Mouse (Mus musculus) limb, embryonic 11.5 days (tissue): ENCODE results near the gene Ccnd1. TPM values are rescaled to one million over a fixed set of nuclear protein-coding genes. Genes with fewer than 3 reads are reported as not detected.

Experiments used
- ATAC-seq: fragments of 200-750 bp; cut with Nextera tagmentation; 2 replicates; pipeline ENCODE4 v1.8.0; 2017; ENCODE audit warnings: low read depth; ENCODE audit not compliant: insufficient number of reproducible peaks, low FRiP score, low TSS enrichment
- DNase-seq: peaks from one replicate; pipeline ENCODE4 v3.0.0-alpha.2; 2015; ENCODE audit warnings: low spot score
- H3K27ac ChIP-seq: fragments of 300-500 bp; sonication (generic); replicated peaks from 2 replicates; pipeline ENCODE4 v1.5.1; 2014; ENCODE audit warnings: low read depth, mild to moderate bottlenecking, low read length
- H3K27me3 ChIP-seq: fragments of 300-500 bp; sonication (generic); 2 replicates; pipeline ENCODE4 v1.6.1; 2014; ENCODE audit warnings: mild to moderate bottlenecking, low read length, mixed read lengths; ENCODE audit not compliant: control insufficient read depth, insufficient read depth
- H3K36me3 ChIP-seq: fragments of 300-500 bp; sonication (generic); 2 replicates; pipeline ENCODE4 v1.6.1; 2014; ENCODE audit warnings: mild to moderate bottlenecking, low read length, moderate library complexity, mixed read lengths; ENCODE audit not compliant: control insufficient read depth, insufficient read depth
- H3K4me1 ChIP-seq: fragments of 300-500 bp; sonication (generic); 2 replicates; pipeline ENCODE4 v1.6.1; 2014; ENCODE audit warnings: low read length, mixed read lengths; ENCODE audit not compliant: control insufficient read depth, insufficient read depth
- H3K4me2 ChIP-seq: fragments of 300-500 bp; sonication (generic); 2 replicates; pipeline ENCODE4 v1.6.1; 2014; ENCODE audit warnings: low read depth, mild to moderate bottlenecking, moderate library complexity; ENCODE audit not compliant: severe bottlenecking
- H3K4me3 ChIP-seq: fragments of 300-500 bp; sonication (generic); 2 replicates; pipeline ENCODE4 v1.5.1; 2014; ENCODE audit warnings: low read depth, low read length
- H3K9ac ChIP-seq: fragments of 300-500 bp; sonication (generic); 2 replicates; pipeline ENCODE4 v1.6.1; 2014; ENCODE audit warnings: mild to moderate bottlenecking, low read length
- H3K9me3 ChIP-seq: fragments of 300-500 bp; sonication (generic); 2 replicates; pipeline ENCODE4 v1.6.1; 2016; ENCODE audit warnings: low read length; ENCODE audit not compliant: control insufficient read depth
- WGBS: fragments of 180-500 bp; shearing (Covaris S2); extraction: QIAGEN DNeasy Blood & Tissue Kit; methylation state at CpG from one replicate; pipeline ENCODE4 v1.1.7; 2014; 5-methylcytosine and 5-hydroxymethylcytosine counted together
- polyA plus RNA-seq: library from polyadenylated mRNA; unstranded; fragments of >200 nt; fragmentation: Nextera tagmentation; extraction: Ambion mirVana; gene quantifications from 2 replicates; pipeline ENCODE4 v1.2.1, GENCODE M21; 2014

The Ccnd1 gene
- polyA plus RNA-seq, 1 experiment from 2014 or later = 200 TPM

GRCm38 (mm10) chr7:144971769-144972168 lies 32.0 kb upstream of the Ccnd1 start:
- 55% methylated on average over 2 of the region's 2 CpGs for WGBS
- Histone ChIP-seq H3K27ac (no peak overlapping the region), H3K4me1 (no peaks in the 10 kb centered on the region), H3K9ac (no peak overlapping the region), H3K27me3 (no peaks in the 10 kb centered on the region), H3K4me2 (no peak overlapping the region), H3K4me3 (no peak overlapping the region), H3K9me3 (no peaks in the 10 kb centered on the region), H3K36me3 (no peaks in the 10 kb centered on the region)
- ATAC-seq (no peak), DNase-seq (no peak)

- no peak for ATAC-seq
Observed at GRCm38 (mm10) chr7:144970997-144971768, 31.5 kb upstream of the Ccnd1 start.

DNA sequence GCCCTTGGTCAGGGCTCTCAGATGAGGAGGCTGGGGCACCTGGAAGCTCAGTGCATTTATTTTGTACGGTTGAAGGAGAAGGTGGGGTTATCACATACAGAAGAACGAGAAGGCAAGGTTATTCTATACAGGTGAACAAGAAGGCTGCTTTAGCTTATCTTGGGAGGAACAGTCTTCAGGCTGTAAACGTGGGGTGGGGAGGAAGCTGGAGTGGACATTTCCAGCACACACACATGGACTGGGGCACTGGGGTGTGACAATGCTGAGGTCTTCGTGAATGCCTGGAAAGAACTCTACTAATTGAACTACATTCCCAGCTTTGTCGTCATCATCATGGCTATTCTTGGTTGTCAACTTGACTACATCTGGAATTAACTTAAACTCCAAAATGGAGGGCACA lies 26.2 kb upstream of the Ccnd1 start:
- H3K9me3 ChIP-seq = no peaks in the 10 kb centered on the region
- WGBS = 81% methylated on average over 5 of the region's 5 CpGs
- ATAC-seq = no peak

More at GRCm38 (mm10) chr7:144970997-144971768, 31.5 kb upstream of the Ccnd1 start:
- Histone ChIP-seq H3K4me2 (no peak overlapping the region), H3K36me3 (no peaks in the 10 kb centered on the region), H3K9ac (no peak overlapping the region), H3K4me3 (no peak overlapping the region), H3K9me3 (no peaks in the 10 kb centered on the region), H3K27ac (no peak overlapping the region), H3K4me1 (no peaks in the 10 kb centered on the region), H3K27me3 (no peaks in the 10 kb centered on the region)
- 66% methylated on average over 8 of the region's 8 CpGs for WGBS
- DNase-seq = no peak

DNA sequence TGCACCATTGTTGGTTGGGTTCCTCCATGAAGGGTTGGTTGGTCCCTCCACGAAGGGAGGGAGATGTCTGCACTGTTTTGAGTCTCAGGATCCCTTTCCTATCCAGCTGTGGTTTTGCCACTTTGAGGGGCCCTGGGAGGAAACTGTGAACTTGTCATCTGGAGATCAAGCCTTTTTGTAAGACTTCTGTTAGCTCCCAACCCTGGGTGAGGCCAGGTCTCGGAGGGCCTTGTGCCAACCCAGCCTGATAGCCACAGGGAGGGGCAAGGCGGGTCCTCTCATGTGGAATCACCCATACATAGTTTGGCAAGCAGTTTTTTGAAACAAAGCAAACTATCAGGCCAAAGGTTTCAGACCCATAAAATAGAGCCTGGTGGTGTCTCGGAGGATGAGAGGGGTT lies 24.6 kb upstream of the Ccnd1 start:
- Histone ChIP-seq H3K27ac (no peak overlapping the region), H3K4me1 (no peaks in the 10 kb centered on the region), H3K4me2 (no peak overlapping the region), H3K36me3 (no peaks in the 10 kb centered on the region), H3K9ac (no peak overlapping the region), H3K4me3 (no peak overlapping the region), H3K9me3 (no peaks in the 10 kb centered on the region), H3K27me3 (no peaks in the 10 kb centered on the region)
- WGBS = 85% methylated on average over 4 of the region's 4 CpGs
- ATAC-seq = no peak
- no peak for DNase-seq

More for the DNA sequence above, 26.2 kb upstream of the Ccnd1 start:
- Histone ChIP-seq H3K27me3 (no peaks in the 10 kb centered on the region), H3K9ac (no peak overlapping the region), H3K4me1 (no peaks in the 10 kb centered on the region), H3K36me3 (no peaks in the 10 kb centered on the region), H3K4me2 (no peak overlapping the region), H3K4me3 (no peak overlapping the region), H3K27ac (no peak overlapping the region)
- no peak for DNase-seq

DNA sequence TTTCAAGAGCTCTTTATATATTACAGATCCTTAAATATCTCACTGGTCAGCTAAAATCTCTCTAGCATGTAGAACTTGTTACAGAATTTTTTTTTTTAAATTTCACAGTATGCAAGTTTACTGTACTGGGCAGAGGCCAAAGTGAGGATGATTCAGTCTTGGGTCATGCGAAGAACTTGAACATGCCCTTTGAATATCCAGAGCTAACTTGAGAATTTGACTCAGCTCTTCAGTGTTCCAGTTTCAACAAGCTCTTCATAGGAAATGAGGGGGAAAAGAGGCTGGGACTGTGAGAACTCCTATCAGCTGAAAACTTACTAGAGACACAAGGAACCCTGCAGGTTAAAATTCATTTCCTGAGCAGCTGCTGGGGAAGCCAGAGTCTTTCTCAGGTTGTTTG lies 24.2 kb upstream of the Ccnd1 start:
- Histone ChIP-seq H3K27ac (no peak overlapping the region), H3K36me3 (no peaks in the 10 kb centered on the region), H3K4me2 (no peak overlapping the region), H3K27me3 (no peaks in the 10 kb centered on the region), H3K9ac (no peak overlapping the region), H3K9me3 (no peaks in the 10 kb centered on the region), H3K4me1 (peaks cover 2% of the 10 kb centered on the region; the same call in 1 of the 2 replicates), H3K4me3 (no peak overlapping the region)
- WGBS = 95% methylated on average over 1 of the region's 1 CpGs
- no peak for ATAC-seq
- DNase-seq = no peak

- H3K27ac ChIP-seq = peak overlapping the region; percentile 48; the same call in 1 of the 2 replicates
Observed at GRCm38 (mm10) chr7:144958509-144959395, 19.0 kb upstream of the Ccnd1 start.

DNA sequence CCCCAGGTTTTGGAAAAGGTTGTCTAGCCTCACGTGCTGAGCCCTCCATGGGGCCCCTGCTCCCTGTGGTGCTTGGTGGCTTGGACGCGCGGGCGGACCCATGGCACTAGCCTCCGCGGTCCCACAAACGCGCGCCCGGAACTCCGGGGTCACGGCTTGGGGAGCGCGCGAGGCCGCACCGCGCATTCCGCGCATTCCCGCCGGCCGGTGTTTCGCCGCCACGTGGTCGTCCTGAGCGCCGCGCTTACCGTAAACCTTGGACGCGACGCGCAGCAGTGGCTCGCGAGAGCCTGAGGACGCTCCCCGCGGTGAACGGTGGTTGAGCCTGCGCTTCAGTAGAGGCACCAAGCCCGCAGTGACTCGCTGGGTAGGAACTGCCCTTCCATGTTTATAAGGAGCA lies 3.5 kb upstream of the Ccnd1 start:
- Histone ChIP-seq H3K4me2 (peak overlapping the region; percentile 84), H3K27ac (peak overlapping the region; percentile 58), H3K4me1 (peaks cover 16% of the 10 kb centered on the region), H3K27me3 (no peaks in the 10 kb centered on the region), H3K9me3 (no peaks in the 10 kb centered on the region), H3K36me3 (no peaks in the 10 kb centered on the region), H3K4me3 (peak overlapping the region; percentile 70), H3K9ac (peak overlapping the region; percentile 63)
- ATAC-seq (no peak), DNase-seq (peak; percentile 91)
- WGBS = under 1% methylated on average over 44 of the region's 45 CpGs

More at GRCm38 (mm10) chr7:144958509-144959395, 19.0 kb upstream of the Ccnd1 start:
- Histone ChIP-seq H3K4me3 (no peak overlapping the region), H3K36me3 (no peaks in the 10 kb centered on the region), H3K9ac (no peak overlapping the region), H3K4me2 (no peak overlapping the region), H3K4me1 (peaks cover 12% of the 10 kb centered on the region; the same call in 1 of the 2 replicates), H3K27me3 (no peaks in the 10 kb centered on the region), H3K9me3 (no peaks in the 10 kb centered on the region)
- WGBS = 31% methylated on average over 12 of the region's 12 CpGs
- DNase-seq (peak; percentile 44), ATAC-seq (0 out of 2 replicates have a peak, but pooled peaks have one; percentile 31)

DNA sequence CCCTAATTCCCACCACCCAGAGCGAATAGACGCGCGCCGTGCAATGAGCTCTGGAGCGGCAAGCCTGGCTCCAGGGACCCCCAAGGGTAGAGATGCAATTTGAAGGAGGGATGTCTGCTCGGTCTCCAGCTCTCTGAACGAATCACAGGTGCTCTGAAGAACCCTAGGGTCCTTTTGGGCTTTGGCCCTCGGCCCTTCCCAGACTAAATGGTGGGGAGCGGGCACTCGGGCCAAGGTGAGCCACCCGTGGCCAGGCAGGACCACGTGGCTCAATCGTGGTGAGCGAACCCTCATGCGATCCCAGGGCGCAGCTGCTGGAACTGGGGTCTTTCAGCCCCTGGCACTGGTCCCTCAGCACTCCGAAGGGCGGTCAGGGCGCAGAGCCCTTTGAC lies 3.0 kb upstream of the Ccnd1 start:
- WGBS = under 1% methylated on average over 20 of the region's 20 CpGs
- H3K27me3 ChIP-seq = no peaks in the 10 kb centered on the region
- peak overlapping the region; percentile 97 for H3K27ac ChIP-seq
- peak overlapping the region; percentile 70 for H3K4me3 ChIP-seq
- no peaks in the 10 kb centered on the region for H3K36me3 ChIP-seq
- no peak for ATAC-seq
- H3K9me3 ChIP-seq = no peaks in the 10 kb centered on the region
- DNase-seq = no peak
- peak overlapping the region; percentile 63 for H3K9ac ChIP-seq
- H3K4me1 ChIP-seq = peaks cover 16% of the 10 kb centered on the region
- peak overlapping the region; percentile 84 for H3K4me2 ChIP-seq
